In genomic region chr6:59667356-59667755, GRCm38 (mm10) we compare ENCODE assay signal across 16 mouse cellular contexts.
DNase-seq lines count a peak whose midpoint lies in the region; ATAC-seq and TF ChIP-seq lines count a peak whose summit lies in the region.
"Had no signal": no experiment of that assay in that cellular context is flagged by ENCODE, and none has a peak within 500 bp of the region (broad histone marks: within the 10 kb centered on the region; RNA-seq: fewer than 3 reads in every experiment).

No protein-coding gene starts in this region.

- TF ChIP-seq CTCF in left cerebral cortex, adult 2 months (IDR thresholded peaks at IDR 0.05), result peak; percentile 29
- TF ChIP-seq CTCF in MEL (IDR thresholded peaks at IDR 0.05 in 2 of 3, conservative IDR thresholded peaks at IDR 0.05 in 1 of 3; ENCODE audit: control insufficient read depth in 1 of 3, insufficient read depth in 1 of 3, low read depth in 2 of 3, low read length in 3 of 3, poor library complexity in 1 of 3, severe bottlenecking in 1 of 3), result peak; percentile 46 to 69 (median 49)

- intact Hi-C loops in left cerebral cortex, adult 2 months (cut with DNase I), result no loop called here
- intact Hi-C loops in gastrocnemius, postnatal 36 days (cut with DNase I), result no loop called here

- H3K27me3 ChIP-seq in MEL (ENCODE audit: control insufficient read depth in 1 of 2, insufficient read depth in 2 of 2, low read length in 2 of 2), result no peaks in the 10 kb centered on the region; a peak in 1 of 4 replicates
- no peaks in the 10 kb centered on the region for H3K27me3 ChIP-seq in hindbrain, embryonic 16.5 days (replicated peaks; ENCODE audit: control insufficient read depth, insufficient read depth, low read length)
- H3K27me3 ChIP-seq: intestine, embryonic 15.5 days had no signal

- no peaks in the 10 kb centered on the region for H3K4me1 ChIP-seq in MEL (ENCODE audit: control insufficient read depth in 1 of 2, insufficient read depth in 2 of 2, low read length in 2 of 2)
- no peaks in the 10 kb centered on the region for H3K4me1 ChIP-seq in hindbrain, embryonic 16.5 days (ENCODE audit: control insufficient read depth, insufficient read depth, low read depth, low read length)
- H3K4me1 ChIP-seq: forebrain, embryonic 10.5 days; intestine, embryonic 15.5 days had no signal

- TF ChIP-seq RAD21 in MEL (IDR thresholded peaks at IDR 0.05; ENCODE audit: low read depth, low read length), result peak; percentile 72

- ATAC-seq in hindbrain, embryonic 16.5 days, result no peak
- ATAC-seq: CD4-positive, CD25-positive, alpha-beta regulatory T cell, adult 4 months; intestine, embryonic 15.5 days had no signal

- no peak for TF ChIP-seq POLR2A in MEL (IDR thresholded peaks at IDR 0.05; ENCODE audit: control insufficient read depth in 1 of 2, insufficient read depth in 1 of 2, low read depth in 1 of 2, low read length in 2 of 2, poor library complexity in 1 of 2)

- peak; percentile 1 to 3 for DNase-seq in cerebellum, postnatal 14 days
- DNase-seq in cerebellum, postnatal 36 days, result no peak
- no peak for DNase-seq in left cerebral cortex, adult 2 months (ENCODE audit: extremely low spot score in 1 of 2, low spot score in 2 of 2)
- no peak for DNase-seq in left cerebral cortex, adult 9 months (ENCODE audit: low spot score in 2 of 2)
- DNase-seq in MEL (ENCODE audit: low read depth, low spot score), result peak; percentile 27
- DNase-seq in mesoderm, embryonic 11.5 days (ENCODE audit: low read depth, low spot score), result peak; percentile 2
- DNase-seq in gastrocnemius, postnatal 36 days, result no peak
- DNase-seq: cerebellum, adult 9-11 months; gastrocnemius, postnatal 14 days; heart, postnatal 14 days; lung, postnatal 10 days; thymus, postnatal 36 days had no signal

- H3K4me2 ChIP-seq in hindbrain, embryonic 16.5 days (ENCODE audit: low read length), result no peak overlapping the region
- H3K4me2 ChIP-seq: intestine, embryonic 15.5 days had no signal

- H3K4me3 ChIP-seq in left cerebral cortex, adult 2 months, result no peak overlapping the region
- no peak overlapping the region for H3K4me3 ChIP-seq in MEL (ENCODE audit: control insufficient read depth in 1 of 2, insufficient read depth in 1 of 2, low read depth in 2 of 2, low read length in 2 of 2)
- no peak overlapping the region for H3K4me3 ChIP-seq in hindbrain, embryonic 16.5 days (ENCODE audit: low read length)
- H3K4me3 ChIP-seq: forebrain, embryonic 10.5 days; intestine, embryonic 15.5 days had no signal

- no peaks in the 10 kb centered on the region for H3K79me2 ChIP-seq in MEL (ENCODE audit: control insufficient read depth, insufficient read depth, low read length, poor library complexity)

- H3K9me3 ChIP-seq in MEL (replicated peaks; ENCODE audit: insufficient read depth, low read length), result no peaks in the 10 kb centered on the region
- no peaks in the 10 kb centered on the region for H3K9me3 ChIP-seq in hindbrain, embryonic 16.5 days (ENCODE audit: control insufficient read depth, low read length)
- H3K9me3 ChIP-seq: forebrain, embryonic 10.5 days; intestine, embryonic 15.5 days had no signal

- no peaks in the 10 kb centered on the region for H3K36me3 ChIP-seq in MEL (ENCODE audit: control insufficient read depth in 1 of 2, insufficient read depth in 2 of 2, low read length in 2 of 2)
- no peaks in the 10 kb centered on the region for H3K36me3 ChIP-seq in hindbrain, embryonic 16.5 days (ENCODE audit: control insufficient read depth, insufficient read depth, low read length)
- H3K36me3 ChIP-seq: forebrain, embryonic 10.5 days; intestine, embryonic 15.5 days had no signal

- no peak for TF ChIP-seq EP300 in MEL (IDR thresholded peaks at IDR 0.05; ENCODE audit: low read depth in 1 of 2, low read length in 2 of 2)

- WGBS in hindbrain, embryonic 16.5 days, result 64% methylated on average over 3 of the region's 3 CpGs

- H3K27ac ChIP-seq in left cerebral cortex, adult 2 months, result no peak overlapping the region
- H3K27ac ChIP-seq in MEL (ENCODE audit: control insufficient read depth, low read depth, low read length), result no peak overlapping the region
- no peak overlapping the region for H3K27ac ChIP-seq in hindbrain, embryonic 16.5 days (ENCODE audit: low read depth, low read length)
- H3K27ac ChIP-seq: forebrain, embryonic 10.5 days; intestine, embryonic 15.5 days had no signal

- no peak overlapping the region for H3K9ac ChIP-seq in MEL (ENCODE audit: control insufficient read depth, low read depth, low read length, poor library complexity, severe bottlenecking)
- no peak overlapping the region for H3K9ac ChIP-seq in hindbrain, embryonic 16.5 days (ENCODE audit: low read depth, low read length)
- H3K9ac ChIP-seq: intestine, embryonic 15.5 days had no signal

TF ChIP-seq in MEL, 35 proteins besides CTCF, POLR2A, EP300 and RAD21:
- TF ChIP-seq MXI1 (IDR thresholded peaks at IDR 0.05; ENCODE audit: low read depth, low read length) (no peak), ZC3H11A (IDR thresholded peaks at IDR 0.05; ENCODE audit: low read depth, low read length) (peak; percentile 56), TCF12 (IDR thresholded peaks at IDR 0.05; ENCODE audit: low read depth, low read length) (no peak), BHLHE40 (IDR thresholded peaks at IDR 0.05; ENCODE audit: borderline replicate concordance, low read depth, low read length) (no peak), JUND (IDR thresholded peaks at IDR 0.05; ENCODE audit: low read depth, low read length) (no peak), SMC3 (IDR thresholded peaks at IDR 0.05; ENCODE audit: low read depth, low read length) (peak; percentile 70), ZKSCAN1 (IDR thresholded peaks at IDR 0.05; ENCODE audit: low read depth, low read length) (no peak)
TF ChIP-seq in MEL: peak in this region for 2.

Comparison
In these comparisons a context has a peak if more than half of its experiments do, and no peak if none do; other contexts are left out.
1. DNase-seq: peak in cerebellum, postnatal 14 days (2 of 2), MEL (single experiment) and mesoderm, embryonic 11.5 days (single experiment); none in cerebellum, postnatal 36 days (0 of 2), left cerebral cortex, adult 2 months (0 of 2), left cerebral cortex, adult 9 months (0 of 2) and gastrocnemius, postnatal 36 days (0 of 2).